Mouse (Mus musculus): ENCODE measurements around the gene Nrip3.
A peak's percentile ranks its signal among the peaks of the same experiment; 100 is the strongest.

The Nrip3 gene

DNA sequence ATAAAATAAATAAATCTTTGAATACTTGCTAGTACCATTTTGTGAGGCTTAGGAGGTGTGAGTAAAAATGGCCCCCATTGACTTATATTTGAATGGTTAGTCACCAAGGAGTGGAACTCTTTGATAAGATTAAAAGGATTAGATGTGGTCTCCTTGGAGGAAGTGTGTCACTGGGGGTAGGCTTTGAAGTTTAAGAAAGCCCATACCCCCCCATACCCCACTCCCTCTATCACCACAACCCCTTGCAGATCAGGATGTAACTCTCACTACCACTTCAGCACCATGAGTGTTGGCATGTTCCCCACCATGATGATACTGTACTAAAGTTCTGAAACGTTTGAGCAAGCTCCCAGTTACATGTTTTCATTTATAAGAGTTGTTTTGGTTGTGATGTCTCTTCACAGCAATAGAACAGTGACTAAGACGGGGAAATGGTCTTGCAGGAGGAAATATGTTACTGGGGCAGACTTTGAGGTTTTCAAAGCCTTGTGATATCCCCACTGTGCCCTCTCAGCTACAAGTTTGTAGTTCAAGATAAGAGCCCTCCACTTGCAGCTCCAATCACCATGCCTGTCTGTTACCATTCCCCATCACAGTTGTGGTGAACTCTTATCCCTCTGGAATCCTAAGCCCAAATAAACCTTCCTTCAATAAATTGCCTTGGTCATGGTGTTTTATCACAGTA lies 13.0 kb downstream of the Nrip3 start:
- DNase-seq (ENCODE audit: low read depth in 1 of 2, low spot score in 2 of 2), result no peak

DNA sequence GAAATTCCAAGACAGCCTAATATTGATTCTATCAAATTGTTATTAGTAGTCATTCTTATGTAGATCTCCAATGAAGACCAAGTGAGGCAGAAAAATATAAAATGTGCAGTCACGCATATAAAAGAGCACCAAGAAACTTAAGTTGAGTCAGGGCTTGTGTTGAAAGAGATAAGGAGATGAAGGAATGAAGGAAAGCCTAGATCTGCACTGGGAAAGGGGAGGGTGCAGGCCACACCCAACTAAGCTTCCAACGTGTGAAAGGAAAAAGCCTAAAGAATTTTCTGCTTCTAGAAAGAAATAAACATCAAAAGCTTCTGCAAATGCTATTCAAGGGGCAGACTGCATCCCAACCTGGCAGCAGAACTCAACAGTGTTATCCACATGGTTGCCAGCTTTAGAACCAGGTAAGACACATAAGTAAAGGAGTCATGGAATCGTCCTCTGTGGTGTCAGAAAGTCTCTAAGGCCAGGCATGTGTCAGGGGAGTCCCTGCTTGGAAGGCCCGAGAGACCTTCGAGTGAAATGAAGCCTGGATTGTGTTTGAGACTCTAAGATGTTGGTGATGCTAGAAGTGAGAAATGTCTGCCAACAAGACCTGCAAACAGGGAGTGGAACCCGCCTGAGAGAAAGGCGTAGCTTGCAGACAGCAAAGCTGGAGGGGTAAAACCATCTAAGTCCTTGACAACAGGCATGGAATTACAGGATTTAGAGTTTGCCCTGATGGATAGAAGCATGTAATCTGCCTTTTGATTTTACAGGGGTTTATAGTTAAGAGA lies 14.1 kb downstream of the Nrip3 start:
- no peak for DNase-seq (ENCODE audit: low read depth in 1 of 2, low spot score in 2 of 2)

DNA sequence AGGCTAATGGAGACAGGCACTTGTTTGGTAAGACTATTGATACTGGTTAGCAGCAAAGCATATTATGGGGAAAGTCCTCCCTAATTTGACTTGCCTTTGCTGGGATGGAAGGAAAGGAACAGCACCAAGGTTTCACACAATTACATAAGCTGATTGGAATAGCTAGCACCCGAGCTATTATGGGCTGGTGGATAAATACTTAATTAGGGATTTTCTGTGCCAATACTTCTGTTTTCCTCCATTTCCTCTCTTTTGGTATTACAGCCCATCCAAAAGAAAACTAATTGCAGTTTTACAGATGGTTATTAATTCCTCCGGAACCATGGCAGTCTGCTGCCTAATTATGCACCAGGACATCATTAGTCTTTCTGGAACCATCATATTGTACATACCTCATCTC lies 17.8 kb downstream of the Nrip3 start:
- no peak for DNase-seq (ENCODE audit: low read depth in 1 of 2, low spot score in 2 of 2)

DNA sequence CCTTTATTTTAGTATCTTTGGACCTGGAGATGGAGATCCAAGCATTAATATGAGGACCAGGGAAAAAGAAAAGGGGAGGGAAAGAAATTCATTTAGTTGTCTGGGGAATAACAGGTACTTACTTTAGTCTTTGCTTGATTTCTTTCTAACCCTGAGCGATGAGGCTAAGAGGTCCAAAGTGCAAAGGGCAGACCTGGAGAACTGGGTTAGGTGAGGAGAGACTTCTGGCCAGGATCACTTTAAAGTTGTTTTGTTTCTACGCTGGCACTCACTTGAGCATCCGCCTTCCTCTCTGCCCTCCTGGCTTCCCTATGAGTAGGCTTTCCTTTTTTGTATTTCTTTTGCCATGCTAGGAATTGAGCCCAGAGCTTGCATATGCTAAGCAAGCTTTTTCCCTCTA lies 25.5 kb downstream of the Nrip3 start:
- DNase-seq (ENCODE audit: low read depth in 1 of 2, low spot score in 2 of 2), result no peak

DNA sequence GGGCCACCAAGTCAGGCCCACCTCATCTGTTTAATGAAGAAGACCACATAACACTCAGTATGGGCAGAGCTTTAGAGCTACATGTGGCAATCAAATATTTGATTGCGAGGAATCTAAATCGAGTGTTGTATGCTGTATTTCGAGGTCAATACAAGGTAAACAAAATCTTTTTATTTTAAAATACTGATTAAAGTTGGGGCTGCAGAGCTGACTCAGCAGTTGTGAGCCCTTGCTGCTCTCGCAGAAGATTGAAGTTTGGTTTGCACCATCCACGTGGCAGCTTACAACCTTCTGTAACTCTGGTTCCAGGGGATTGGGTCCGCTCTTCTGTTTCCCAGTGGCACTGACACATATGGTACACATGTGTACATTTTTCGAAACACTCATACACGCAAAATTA lies 27.8 kb downstream of the Nrip3 start:
- no peak for DNase-seq (ENCODE audit: low read depth in 1 of 2, low spot score in 2 of 2)

DNA sequence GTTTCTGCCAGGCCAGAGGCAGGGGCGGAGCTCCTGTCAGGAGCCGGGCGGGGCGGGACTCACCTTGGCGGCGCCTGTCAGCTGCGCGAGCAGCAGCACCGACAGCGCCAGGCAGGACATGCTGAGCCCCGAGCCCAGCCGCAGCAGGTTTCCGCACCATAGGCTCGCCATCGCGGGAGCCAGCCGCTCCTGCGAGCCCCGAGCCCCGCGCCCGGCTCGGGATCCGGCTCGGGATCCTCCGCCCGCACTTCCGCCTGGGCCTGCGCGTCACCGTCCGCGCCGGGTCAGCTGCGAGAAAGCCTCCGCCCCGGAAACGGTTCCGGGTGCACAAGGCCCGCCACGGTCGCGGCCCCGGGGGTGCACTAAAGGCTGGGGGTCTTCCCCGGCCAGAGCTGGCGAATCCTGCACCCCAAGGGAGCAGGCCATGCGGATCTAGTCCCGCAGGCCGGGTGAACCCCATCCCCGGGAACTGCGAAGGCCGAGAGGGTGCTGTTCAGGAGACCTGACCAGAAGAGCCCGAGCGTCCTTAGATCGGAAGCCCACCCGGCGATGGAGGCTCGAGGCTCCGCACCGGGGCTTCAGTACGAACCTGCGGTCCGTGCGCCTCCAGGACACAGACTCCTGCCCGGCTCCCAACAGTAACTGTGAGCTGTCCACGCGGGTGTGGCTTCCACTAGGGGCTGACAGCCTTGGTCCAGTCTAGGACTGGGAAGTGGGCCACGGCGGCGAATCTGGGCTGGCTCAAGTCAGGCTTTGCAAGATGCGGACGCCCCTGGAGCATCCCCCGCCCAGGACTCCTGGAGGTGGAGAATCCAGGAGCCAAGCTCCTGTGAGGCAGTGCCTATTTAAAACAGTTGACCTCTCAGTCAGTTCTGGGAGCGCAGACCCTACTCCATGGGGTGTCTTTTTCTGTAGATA lies 29.6 kb downstream of the Nrip3 start, which contains the start of gene Tmem9b:
Gene Tmem9b, minus strand, starts transcription at position 868 of the 918 bp plus-strand sequence.
- DNase-seq (ENCODE audit: low read depth in 1 of 2, low spot score in 2 of 2), result peak; percentile 30 to 67

DNA sequence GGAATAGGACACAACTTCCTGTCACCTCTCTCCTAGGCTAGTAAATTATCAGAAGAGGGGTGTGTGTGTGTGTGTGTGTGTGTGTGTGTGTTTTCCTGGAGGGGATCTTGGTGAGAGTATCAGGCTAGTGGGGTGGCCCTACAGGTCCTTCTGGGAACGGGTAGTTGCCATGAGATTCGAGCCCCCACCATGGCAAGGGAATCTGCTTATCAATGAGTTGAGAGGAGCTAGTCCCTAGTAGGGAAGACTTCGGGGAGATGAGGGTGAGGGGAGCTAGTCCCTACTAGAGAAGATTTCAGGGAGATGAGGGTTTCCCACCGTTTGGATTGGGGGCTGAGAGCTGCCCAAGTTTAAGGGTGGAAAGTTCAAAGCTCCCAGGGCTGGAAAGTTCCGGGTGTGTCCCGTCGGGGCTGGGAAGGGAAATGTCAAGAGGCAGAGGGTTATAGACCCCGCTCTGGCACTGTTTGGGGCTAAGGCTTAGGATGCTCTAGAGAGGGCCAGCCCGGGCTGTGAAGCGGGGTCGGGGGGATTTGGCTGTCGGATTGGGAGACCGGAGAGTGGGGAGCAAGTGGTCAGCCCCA lies 30.3 kb downstream of the Nrip3 start:
- no peak for DNase-seq (ENCODE audit: low read depth in 1 of 2, low spot score in 2 of 2)

DNA sequence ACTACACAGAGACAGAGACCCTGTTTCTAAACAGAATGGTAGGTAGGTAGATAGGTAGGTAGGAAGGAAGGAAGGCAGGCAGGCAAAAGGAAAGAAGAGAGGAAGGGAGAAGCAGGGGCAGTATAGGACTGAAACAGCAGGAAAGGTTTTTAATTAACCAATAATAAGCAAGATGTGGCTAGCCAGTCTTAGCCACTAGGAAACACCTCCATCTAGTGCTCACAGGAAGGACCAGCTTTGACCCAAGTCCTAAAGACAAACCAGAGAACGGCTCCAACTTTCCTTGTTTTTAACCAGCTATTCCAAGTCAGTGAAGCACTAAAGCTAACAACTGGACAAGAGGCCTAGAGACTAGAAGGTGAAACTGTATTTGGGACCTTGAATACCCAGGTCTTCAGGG lies 34.1 kb downstream of the Nrip3 start:
- no peak for DNase-seq (ENCODE audit: low read depth in 1 of 2, low spot score in 2 of 2)

DNA sequence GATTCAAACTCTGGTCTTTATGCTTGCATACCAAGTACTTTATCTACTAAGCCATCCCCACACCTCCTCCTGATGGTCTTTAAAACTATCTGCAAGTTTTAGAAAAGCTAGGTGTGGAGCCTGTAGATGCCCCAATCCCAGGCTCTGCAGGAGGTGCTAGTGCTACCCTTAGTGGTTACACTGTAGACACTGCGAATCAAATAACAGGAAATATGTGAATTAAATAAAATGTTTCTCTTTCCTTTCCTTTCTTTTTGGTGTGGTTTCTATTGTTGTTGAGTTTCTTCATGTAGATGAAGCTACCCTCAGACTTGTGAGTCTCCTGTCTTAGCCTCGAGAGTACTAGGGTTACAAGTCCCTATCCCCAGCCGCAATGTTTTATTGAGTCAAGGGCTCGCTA lies 40.1 kb downstream of the Nrip3 start:
- DNase-seq (ENCODE audit: low read depth in 1 of 2, low spot score in 2 of 2), result no peak

DNA sequence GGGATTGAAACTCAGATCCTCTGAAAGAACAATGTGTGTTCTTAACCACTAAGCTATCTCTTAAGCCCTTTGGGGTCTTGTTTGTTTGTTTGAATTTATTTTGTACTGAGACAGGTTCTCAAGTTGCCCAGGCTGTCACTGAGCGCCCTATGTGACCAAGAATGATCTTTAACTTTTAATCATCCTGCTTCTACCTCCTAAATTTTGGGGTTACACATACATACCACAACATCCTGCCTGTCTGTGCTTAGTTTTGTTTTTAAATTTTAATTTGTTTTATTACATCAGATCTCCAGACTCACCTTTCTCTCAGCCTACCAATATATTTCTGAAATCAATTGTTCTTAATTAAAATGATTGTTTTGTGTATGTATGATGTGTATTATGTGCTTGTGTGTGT lies 40.8 kb downstream of the Nrip3 start:
- no peak for DNase-seq (ENCODE audit: low read depth in 1 of 2, low spot score in 2 of 2)

DNA sequence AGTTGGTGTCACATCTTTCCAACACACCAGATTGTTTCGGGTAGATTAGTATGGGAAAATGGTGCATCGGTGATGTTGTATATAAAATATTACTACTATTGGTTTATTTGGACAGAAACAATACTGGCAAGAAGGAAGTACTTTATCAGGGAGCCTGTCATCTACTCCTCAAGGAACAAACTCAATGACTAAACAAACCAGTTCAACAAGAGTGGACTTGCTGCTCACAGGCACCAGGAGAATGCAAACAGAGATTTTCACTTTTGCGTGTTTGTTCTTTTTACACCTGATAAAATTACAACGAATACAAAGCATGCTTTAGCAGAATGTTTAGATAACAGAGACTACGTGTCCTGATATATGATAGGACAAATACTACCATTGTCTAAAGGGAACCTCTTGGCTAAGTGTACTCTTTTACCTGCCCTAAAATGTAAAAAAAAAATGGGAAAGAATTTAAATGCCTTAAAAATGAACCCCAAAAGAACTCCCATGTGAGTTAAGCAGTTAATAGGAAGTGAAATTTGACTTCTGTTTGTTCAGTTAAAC lies 41.9 kb downstream of the Nrip3 start:
- DNase-seq (ENCODE audit: low read depth in 1 of 2, low spot score in 2 of 2), result no peak

DNA sequence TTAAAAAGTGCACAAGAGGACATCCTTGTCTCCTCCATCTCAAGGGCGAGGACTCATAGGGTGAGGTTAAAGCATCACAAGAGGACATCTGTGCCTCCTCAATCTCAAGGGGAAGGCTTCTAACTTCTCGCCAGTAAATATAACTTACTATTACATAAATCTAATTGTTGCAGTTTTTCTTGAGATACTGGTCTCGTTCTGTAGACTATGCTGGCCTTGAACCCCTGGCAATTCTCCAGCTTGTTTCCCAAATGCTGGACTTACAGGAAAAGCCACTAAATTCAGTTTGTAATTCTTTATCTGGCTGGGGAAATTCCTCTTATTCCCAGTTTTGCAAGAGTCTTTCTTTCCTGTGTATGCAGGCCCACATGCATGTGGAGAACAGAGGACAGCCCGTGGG lies 47.0 kb downstream of the Nrip3 start:
- DNase-seq (ENCODE audit: low read depth in 1 of 2, low spot score in 2 of 2), result no peak

DNA sequence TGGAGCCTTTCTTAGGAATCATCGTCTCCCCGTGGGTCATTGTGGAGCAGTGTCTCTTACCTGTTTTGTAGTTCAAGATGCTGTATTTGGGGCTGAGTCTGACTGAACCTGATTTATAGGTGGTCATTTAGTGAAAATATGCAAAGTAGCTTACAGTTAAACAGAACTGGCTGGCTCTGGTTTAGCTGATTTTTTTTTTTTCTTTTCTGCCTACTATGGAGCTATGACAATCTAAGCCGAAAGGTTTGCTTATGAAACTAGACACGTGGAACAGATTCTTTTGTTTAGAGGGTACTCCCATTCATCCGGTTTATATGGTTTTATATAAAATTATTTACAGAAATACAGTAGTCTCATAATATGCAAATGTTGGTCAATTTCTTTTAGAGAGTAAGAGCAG lies 50.2 kb downstream of the Nrip3 start, which contains the start of gene Ascl3:
Gene Ascl3, minus strand, starts transcription at position 101 of the 400 bp plus-strand sequence.
- DNase-seq (ENCODE audit: low read depth in 1 of 2, low spot score in 2 of 2), result no peak

DNA sequence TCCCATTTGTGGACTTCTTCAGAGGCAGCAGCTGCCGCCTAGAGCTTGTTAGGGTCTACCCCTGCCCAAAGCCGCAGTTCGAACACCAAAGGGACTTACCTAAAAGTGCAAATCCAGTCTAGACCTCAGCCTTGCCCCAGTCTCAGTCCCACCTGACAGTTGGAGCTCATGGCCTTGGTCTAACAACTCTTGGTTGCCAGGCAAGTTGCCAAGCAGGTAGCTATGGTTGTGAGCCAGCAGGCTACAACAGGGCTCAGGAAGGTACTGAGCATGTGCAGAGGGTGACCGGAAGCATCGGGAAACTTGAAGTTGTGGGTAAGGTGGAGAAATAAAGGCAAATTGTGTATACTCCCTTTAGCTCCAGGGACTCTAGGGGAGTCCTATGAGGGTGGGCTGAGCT lies 58.1 kb downstream of the Nrip3 start, which contains the start of gene BC051019:
Gene BC051019, minus strand, starts transcription at position 154 of the 400 bp plus-strand sequence.
- DNase-seq (ENCODE audit: low read depth in 1 of 2, low spot score in 2 of 2), result no peak

DNA sequence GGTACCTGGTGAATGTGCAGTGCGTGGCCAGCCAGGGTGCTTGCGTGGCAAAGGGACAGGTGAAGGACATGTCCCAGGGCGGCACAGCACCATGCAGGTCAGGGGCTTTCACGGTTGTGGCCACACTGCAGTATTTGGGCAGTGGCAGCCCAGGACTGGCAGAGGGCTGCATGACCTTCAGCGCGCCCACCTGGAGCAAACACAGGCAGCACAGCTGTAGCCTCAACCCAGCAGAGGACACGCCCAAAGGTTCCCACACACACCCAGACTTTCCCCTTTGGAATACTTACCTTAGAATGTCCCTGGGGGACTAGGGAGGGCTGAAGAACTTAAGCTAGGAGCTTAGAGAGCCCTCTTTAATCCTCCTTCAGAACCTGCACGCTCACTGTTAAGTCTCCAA lies 58.7 kb downstream of the Nrip3 start:
- DNase-seq (ENCODE audit: low read depth in 1 of 2, low spot score in 2 of 2), result no peak

DNA sequence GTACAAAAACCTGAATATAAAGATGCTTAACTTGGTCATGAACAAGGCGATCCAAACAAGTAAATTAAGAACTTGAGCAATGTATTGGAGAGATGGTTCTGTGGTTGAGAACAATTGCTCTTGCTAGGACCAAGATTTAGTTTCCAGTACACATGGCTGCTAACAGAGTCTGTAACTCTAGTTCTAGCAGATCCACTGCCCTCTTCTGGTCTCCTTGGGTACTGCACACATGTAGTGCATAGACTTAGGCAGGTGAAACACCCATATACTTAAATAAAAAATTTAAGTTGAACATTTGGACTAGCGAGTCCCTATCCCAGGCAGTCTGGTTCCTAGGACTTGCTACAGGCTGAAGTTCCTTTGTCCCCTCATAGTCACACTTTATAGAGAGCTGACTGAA lies 59.2 kb downstream of the Nrip3 start:
- DNase-seq (ENCODE audit: low read depth in 1 of 2, low spot score in 2 of 2), result no peak

DNA sequence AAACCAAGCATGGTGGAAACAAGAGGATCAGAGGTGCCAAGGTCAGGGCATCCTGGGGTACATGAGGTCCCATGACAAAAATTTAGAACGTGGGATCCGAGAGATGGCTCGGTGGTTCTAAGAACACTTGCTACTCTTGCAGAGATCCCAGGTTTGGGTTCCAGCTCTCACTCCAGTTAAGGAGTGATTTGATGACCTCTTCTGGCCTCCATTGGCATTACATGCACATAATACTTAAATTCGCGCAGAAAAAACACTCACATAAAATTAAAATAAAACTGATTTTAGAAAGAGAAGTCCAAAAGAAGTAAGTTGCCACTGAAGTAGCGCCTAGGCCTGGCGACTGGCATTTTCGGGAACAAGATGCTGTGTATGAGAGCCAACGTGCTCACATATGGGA lies 62.5 kb downstream of the Nrip3 start:
- DNase-seq (ENCODE audit: low read depth in 1 of 2, low spot score in 2 of 2), result no peak

DNA sequence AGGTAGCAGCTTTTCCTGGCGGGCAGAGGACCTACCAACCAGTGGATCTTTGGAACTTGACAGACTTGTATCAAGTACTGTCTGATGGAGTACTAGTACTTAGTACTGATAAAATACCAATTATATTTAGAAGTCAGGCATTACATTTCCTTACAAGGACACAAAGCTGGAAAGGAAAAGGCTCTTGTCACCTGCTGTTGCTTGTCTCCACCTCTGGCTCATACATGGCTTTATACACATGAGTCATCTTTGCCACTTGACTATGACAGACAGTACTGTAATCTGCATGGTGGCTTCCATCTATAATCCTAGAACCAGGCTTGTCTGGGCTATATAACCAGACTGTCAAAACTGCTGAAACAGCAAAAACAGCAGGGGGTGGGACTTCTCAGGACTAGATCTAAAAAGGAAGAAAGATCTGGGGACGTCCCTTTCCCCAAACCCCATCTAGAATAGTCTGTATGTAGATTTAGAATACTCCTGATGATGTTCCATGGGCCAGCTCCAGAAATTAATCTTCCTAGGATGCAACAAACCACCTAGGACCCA lies 68.3 kb downstream of the Nrip3 start:
- DNase-seq (ENCODE audit: low read depth in 1 of 2, low spot score in 2 of 2), result no peak

DNA sequence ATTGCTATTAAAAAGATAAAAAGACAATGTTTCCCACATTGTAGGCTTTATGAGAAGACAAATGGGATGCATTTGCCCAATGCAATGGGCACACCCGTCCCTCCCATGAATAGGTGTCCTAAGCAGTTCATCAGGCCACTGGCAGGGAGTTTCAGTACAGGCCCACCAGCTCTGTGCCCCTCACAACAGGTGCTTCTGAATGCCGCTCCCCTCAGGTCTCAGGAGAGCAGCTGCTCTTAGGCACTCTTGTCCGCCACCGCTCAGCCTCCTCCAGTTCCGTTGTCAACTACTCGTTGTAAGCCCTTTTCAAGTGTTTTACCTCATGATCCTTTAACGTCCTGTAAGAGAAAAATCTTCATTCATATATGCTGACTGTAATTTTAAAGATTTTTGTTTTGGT lies 69.6 kb downstream of the Nrip3 start:
- no peak for DNase-seq (ENCODE audit: low read depth in 1 of 2, low spot score in 2 of 2)

DNA sequence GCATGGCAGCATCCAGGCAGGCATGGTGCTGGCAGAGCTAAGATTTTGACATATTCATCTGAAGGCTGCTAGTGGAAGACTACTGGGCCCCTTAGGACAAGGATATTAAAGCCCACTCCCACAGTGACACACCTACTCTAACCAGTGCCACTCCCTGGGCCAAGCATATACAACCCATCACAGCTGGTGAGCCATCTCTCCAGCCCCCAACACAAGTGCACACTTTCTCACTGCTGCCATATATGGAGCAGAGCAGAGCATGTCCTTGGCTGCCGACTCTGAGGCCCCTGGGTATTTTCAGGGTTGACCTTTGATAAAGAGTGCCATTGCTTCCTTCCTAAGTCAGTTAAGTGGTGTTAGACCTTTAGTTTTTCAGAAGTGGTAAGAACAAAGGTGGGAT lies 71.8 kb downstream of the Nrip3 start:
- DNase-seq (ENCODE audit: low read depth in 1 of 2, low spot score in 2 of 2), result no peak

DNA sequence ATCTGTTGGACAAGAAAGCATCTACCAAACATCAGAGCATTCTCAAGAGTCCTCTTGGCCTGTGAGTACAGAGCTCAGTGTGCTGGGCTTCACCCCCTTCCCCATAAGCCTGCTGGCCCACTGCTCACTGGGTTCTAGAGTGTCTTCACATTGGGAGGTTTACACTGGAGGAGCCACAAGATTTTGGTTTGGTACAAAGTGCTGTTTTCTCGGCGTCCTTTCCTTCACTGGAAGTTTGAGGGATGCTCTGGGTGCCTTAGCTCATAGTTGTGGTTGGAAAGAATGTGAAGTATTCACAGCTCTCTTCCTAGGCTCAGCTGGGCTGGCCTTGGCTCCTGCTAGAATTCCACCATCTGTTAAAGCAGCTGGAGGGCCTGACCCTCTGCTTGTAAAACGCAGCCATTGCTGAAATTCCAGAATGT lies 72.9 kb downstream of the Nrip3 start:
- no peak for DNase-seq (ENCODE audit: low read depth in 1 of 2, low spot score in 2 of 2)
